Mouse (Mus musculus) cerebellum, adult 18-20 months (tissue): Measurements from ENCODE around the gene Tmem115.

Experiments
- DNase-seq, 2 experiments: peaks; one replicate each; pipeline ENCODE4 v3.0.0; 2021

The Tmem115 gene

DNA sequence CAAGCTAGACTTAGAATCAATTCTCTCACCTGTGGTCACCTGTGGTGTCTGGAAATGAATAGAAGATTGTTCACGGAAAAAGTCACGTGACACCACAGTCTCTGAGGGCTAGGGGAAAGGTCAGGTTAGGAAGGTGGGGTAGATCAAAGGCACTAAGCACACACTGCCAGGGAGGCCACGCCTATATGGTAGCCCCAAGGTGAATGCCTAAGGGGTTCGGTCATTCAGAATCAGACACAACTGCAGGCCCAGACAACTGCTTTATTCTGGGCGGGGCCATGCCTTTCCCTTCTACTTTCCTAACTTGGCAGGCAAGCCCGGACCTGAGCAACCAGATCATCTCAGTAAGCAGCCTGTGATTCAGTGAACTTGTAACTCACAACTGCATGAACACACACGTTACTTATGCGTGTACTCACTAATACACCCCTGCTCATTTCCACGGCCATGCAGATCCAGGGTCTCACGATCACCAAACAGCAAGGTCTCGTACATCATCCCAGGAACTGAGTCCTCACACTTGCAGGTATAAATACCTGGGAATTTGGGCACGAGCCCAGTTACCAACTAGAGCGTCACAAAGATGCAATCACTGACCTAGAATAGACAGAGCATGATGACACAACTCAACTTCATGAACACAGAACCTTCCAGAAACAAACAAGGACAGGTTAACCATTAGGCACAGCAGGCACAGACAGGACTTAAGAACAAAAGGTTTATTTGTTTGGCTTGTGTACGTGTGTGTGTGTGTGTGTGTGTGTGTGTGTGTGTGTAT lies 42.0 kb downstream of the Tmem115 start:
- peak in 1 of 2 experiments; percentile 44 for DNase-seq

DNA sequence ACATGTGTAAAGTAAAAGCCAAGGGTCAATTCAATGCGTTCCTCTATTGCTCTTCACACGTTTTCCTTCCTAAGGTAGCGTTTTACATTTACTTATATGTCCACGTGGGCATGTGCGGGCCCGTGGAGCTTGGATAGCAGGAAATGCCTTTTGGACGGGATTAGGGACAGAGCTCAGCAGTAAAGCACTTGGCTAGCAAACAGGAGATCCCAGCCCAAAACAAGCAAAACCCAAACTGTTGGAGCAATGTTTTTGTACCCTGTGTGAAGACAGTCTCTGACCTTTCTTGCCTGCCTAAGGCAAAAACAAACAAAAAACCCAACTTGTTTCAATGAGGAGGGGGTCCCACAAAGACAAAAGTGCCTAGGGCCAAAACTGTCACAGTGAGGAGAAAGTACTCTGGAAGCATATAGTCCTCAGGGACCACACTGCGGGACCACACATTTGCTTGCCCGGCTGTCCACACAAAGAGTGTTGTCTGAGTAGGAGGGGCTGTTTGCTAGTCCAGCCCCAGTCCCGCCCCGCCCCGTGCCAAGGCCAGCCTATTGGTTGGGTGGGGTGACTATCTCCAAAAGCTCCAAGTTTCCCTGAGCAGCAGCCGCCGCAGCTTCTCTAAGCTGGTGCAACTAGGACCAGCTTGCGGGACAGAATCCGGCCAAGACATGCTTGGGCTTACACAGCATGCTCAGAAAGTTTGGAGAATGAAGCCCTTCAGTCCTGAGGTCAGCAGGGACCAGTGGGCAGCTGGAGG lies 42.8 kb downstream of the Tmem115 start, which contains the start of gene Hyal1:
TSS of gene Hyal1 (plus strand) at position 571 of the 751 bp plus-strand sequence.
- DNase-seq: peak in 1 of 2 experiments; percentile 36

DNA sequence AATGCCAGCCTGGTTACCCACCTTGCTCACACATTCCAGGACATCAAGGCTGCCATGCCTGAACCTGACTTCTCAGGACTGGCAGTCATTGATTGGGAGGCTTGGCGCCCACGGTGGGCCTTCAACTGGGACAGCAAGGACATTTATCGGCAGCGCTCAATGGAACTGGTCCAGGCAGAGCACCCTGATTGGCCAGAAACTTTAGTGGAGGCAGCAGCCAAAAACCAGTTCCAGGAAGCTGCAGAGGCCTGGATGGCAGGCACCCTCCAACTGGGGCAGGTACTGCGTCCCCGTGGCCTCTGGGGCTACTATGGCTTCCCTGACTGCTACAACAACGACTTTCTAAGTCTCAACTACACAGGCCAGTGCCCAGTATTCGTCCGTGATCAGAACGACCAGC lies 44.1 kb downstream of the Tmem115 start:
- no peak for DNase-seq

DNA sequence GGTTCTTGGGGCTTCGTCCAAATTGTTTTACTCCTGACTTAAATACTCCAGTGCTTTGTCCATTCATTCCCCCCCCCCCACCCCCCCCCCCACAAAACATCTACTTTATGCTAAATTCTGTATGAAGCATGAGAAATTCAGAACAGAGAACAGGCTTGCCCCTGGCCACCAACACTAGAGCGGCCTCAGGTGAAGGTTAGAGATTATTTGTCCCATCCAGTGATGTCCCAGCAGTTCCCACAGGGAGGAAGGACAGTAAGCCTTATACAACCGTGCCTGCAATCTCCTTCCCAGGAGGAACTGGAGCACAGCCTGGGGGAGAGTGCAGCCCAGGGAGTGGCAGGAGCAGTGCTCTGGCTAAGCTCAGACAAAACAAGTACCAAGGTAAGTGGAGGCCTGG lies 44.8 kb downstream of the Tmem115 start, which contains the start of gene Naa80:
TSS of gene Naa80 (plus strand) at position 301 of the 400 bp plus-strand sequence.
- DNase-seq: no peak

DNA sequence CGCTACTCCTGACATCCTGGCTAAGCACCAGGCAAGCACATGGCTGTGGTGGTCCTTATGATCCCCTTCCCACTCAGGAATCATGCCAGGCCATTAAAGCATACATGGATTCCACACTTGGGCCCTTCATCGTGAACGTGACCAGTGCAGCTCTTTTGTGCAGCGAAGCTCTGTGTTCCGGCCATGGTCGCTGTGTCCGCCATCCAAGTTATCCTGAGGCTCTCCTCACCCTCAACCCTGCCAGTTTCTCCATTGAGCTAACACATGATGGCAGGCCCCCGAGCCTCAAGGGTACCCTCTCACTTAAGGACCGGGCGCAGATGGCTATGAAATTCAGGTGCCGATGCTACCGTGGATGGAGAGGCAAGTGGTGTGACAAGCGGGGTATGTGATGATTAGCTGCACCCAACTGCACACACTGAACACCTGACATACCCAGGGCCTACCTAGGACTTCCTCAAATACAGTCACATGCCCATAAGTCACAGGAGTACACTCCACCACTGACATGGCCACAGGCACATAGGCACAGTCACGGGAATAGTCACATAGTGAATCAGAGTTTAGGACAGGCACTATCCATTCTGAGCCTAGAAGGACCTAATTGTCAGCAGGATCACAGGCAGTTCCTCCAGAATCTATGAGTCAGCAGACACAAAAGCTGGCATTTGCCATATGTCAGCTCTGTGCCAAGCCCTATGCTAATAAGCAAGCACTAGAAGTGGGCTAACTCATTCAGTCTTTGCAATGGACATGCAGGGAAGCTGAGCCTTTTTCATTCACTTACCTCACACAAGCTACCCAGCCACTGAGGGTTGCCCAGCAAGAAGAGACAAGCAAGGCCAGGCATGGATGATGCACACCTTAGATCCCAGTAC lies 45.5 kb downstream of the Tmem115 start:
- DNase-seq: peak; percentile 47 to 70

DNA sequence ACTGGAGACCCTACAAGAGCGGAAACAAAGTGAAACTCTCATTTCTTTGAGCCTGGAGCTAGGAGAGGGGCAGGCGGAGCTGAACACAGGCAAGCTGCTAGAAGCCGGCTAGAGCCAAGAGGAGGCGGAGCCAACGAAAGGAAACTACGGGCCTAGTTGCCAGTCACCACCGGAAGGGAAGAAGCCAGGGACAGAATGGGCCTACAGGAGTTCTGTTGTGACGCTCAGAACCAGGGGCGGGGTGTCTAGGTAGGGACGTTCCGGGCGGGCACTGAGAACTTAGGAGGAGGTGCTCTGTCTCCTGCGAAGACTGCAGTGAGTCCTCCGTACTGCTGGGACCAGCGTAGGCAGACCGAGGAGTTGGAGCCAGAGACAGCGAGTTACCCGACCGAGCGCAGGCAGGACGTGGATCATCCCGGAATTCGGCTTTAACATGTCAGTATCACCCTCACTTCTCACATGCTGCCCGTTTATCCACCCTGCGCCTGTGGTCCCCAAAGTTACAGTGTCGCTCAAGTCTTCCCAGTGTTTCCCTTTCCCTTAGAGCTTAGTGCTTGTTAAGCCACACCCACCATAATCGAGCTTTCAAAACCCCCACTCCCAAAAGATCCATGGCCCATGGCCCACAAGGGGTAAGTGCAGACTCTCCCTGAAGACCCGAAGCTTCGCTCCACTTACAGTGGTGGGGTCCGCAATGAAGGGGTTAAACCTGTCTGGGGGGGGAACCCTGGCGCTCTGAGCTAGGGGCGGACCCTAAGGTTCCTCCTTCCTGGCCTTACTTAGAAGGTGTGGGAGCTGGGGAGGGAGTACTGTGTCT lies 47.0 kb downstream of the Tmem115 start, which contains the start of gene Hyal3:
TSS of gene Hyal3 (plus strand) at position 318 of the 817 bp plus-strand sequence.
- peak; percentile 86 to 94 for DNase-seq

DNA sequence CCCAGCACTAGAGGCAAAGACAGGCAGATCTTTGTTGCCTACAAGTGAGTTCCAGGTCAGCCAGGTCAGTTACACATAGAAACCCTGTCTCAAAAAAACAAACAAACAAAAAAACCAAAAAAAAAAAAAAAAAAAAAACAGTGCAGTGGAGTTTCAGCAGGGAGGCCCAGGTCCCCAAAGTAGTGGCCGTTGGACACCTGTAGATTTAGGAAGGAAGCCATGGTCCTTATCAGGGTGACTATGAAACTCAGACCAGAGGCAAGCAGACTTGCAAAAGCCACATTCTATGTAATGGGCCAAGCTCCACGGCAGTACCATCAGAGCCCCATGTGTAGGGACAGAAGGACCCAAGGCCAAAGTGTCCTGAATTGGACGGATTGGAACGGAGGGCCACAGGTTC lies 47.8 kb downstream of the Tmem115 start:
- DNase-seq: no peak

- peak in 1 of 2 experiments; percentile 25 for DNase-seq
These were observed 48.8 kb downstream of the Tmem115 start for GRCm38 (mm10) chr9:107582509-107583062.

DNA sequence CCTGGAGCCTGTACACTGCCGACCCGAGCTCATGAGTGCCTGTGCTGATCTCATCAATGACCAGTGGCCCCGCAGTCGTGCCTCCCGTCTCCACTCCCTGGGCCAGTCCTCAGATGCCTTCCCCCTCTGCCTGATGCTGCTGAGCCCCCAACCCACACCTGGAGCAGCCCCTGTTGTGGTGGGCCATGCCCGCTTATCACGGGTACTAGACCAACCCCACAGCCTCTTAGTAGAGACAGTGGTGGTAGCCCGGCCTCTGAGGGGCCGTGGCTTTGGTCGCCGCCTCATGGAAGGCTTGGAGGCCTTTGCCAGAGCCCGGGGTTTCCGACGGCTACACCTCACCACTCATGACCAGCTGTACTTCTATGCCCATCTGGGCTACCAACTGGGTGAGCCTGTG lies 49.4 kb downstream of the Tmem115 start:
- no peak for DNase-seq

DNA sequence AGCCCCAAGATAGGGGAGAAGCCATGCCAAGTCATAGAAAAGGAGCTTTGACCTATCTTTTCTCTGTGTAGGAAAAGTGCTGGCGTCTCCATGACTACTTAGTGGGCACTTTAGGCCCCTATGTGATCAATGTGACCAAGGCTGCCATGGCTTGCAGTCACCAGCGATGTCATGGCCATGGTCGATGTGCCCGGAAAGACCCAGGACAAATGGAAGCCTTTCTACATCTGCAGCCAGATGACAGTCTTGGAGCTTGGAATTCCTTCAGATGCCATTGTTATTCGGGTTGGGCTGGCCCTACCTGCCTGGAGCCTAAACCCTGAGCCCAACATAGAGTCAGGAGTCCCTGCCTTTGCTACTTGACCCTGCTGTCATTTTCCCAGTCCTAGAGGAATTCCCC lies 52.8 kb downstream of the Tmem115 start:
- peak in 1 of 2 experiments; percentile 34 for DNase-seq

DNA sequence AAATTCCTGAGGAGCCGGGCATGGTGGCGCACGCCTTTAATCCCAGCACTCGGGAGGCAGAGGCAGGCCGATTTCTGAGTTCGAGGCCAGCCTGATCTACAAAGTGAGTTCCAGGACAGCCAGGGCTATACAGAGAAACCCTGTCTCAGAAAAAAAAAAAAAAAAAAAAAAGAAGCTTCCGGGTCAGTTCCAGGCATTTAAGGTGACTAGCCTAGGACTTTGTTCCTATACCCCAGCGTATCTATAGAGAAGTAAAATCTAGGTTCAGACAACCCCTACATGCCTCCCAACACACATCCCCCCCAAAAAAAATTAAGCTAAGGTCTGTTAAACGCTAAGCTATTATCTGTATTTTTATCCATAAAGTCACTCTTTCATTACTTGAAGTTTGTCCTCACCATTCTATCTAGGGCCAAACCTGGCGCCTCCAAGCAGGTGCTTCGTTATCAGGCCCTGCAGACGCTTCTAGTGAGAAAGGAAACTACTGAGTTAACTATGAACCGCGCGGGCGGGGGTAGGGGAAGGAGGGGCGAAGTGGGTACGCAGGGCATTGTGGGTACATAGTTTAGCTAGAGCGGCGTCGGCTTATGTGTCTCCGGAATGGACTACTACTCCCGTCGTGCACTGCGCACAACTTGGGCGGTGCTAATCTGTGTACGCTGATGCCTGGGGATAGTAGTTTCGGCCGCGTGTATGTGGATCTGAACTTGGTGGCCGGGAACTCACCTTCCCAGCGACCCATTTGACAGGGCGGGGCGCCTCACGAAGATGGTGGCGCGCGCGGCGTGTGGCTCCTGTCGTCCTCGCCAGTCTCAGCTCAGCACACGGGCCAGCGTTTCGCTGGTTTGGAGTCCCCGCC lies 53.5 kb downstream of the Tmem115 start, which contains the start of gene Ifrd2:
TSS of gene Ifrd2 (plus strand) at position 669 of the 859 bp plus-strand sequence.
- DNase-seq: peak; percentile 95 to 100

DNA sequence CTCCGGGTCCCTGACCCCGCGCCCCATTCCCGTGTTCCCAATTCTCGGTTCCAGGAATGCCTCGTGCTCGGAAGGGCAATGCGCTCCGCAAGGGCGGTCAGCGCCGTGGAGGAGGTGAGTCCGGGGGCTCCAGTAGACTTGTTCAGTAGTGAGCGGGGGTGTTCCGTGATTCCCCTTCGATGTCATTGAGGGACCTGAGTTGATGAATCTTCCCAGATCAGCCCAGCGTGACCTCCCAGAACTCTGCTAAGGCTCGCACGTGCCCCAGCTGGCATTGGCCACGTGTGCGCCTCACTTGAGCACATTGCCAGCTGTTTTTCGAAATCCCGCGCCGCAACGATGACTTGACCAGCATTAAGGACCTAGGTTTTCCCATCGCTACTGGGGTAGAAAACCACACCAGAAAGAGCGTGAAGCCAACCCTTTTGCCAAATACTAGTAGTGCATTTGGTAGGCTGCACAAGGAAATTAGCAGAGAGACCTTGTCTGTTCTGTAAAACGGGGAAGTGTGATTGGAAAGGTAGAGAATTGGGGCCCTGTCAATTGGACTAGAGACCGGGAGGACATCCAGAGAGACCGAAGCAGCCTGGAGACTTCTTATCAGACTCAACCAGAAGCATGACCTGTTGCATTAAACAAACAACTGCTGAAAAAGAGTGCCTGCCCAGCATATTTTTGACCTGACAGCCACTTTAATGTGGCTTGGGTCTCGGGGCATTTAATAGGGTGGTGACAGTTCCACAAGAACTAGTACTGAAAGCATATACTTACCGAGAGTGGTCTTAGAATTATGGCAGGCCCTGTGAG lies 54.3 kb downstream of the Tmem115 start:
- DNase-seq: no peak
